Mouse (Mus musculus) spleen, adult 2 months (tissue): ENCODE data around the gene Apold1. TPM values are rescaled to one million over a fixed set of nuclear protein-coding genes. Genes with fewer than 3 reads are reported as not detected.

ENCODE experiments used
- DNase-seq, 2 experiments: peaks; one replicate each; pipeline versions ENCODE4 v3.0.0 to v3.0.0-alpha.2; 2012 to 2021; ENCODE audit warnings: low spot score in 2 of 2, low read depth in 1 of 2
- H3K27ac ChIP-seq: fragments of 200-500 bp; 2 replicates; pipeline ENCODE4 v1.5.1; 2012; ENCODE audit warnings: low read length, inconsistent platforms; ENCODE audit not compliant: insufficient read depth
- H3K27me3 ChIP-seq: fragments of 200-500 bp; 2 replicates; pipeline ENCODE4 v1.6.1; 2012; ENCODE audit warnings: mild to moderate bottlenecking, moderate library complexity, low read length, inconsistent platforms; ENCODE audit not compliant: control insufficient read depth, insufficient read depth
- H3K36me3 ChIP-seq: fragments of 200-500 bp; 2 replicates; pipeline ENCODE4 v1.6.1; 2012; ENCODE audit warnings: mild to moderate bottlenecking, low read length, inconsistent platforms; ENCODE audit not compliant: control insufficient read depth, insufficient read depth
- H3K4me1 ChIP-seq: fragments of 200-500 bp; 2 replicates; pipeline ENCODE4 v1.6.1; 2011; ENCODE audit warnings: inconsistent platforms; ENCODE audit not compliant: control insufficient read depth, insufficient read depth, insufficient read length
- H3K4me3 ChIP-seq: fragments of 200-500 bp; 2 replicates; pipeline ENCODE4 v1.5.1; 2011; ENCODE audit warnings: mild to moderate bottlenecking, inconsistent platforms; ENCODE audit not compliant: insufficient read depth, insufficient read length; ENCODE audit errors: extremely low read depth
- CTCF ChIP-seq: fragments of 200-500 bp; IDR thresholded peaks from 2 replicates; pipeline ENCODE4 v1.5.1; 2011; ENCODE audit warnings: mild to moderate bottlenecking, inconsistent platforms; ENCODE audit not compliant: insufficient read depth, insufficient read length, insufficient replicate concordance; ENCODE audit errors: extremely low read depth
- POLR2A ChIP-seq: fragments of 200-500 bp; IDR thresholded peaks from 2 replicates; pipeline ENCODE4 v1.6.1; 2011; ENCODE audit warnings: low read depth, low read length, inconsistent platforms
- WGBS: fragments of 180-500 bp; shearing (Covaris S2); methylation state at CpG from one replicate; pipeline ENCODE4 v1.1.7; 2018; 5-methylcytosine and 5-hydroxymethylcytosine counted together
- polyA plus RNA-seq: library from polyadenylated mRNA; depleted of rRNA; stranded (reverse); fragments of >200 nt; gene quantifications from 2 replicates; pipeline ENCODE4 v1.2.3, GENCODE M21; 2012

Apold1 gene
- polyA plus RNA-seq, 1 experiment, result 1.1 TPM

GRCm38 (mm10) chr6:134994985-134995384 is 13.5 kb downstream of the Apold1 start:
- no peak overlapping the region for H3K27ac ChIP-seq
- no peaks in the 10 kb centered on the region for H3K36me3 ChIP-seq
- no peaks in the 10 kb centered on the region for H3K27me3 ChIP-seq
- WGBS, result 88% methylated on average over 8 of the region's 8 CpGs
- TF ChIP-seq CTCF, result no peak
- no peak for TF ChIP-seq POLR2A
- H3K4me1 ChIP-seq, result no peaks in the 10 kb centered on the region
- H3K4me3 ChIP-seq, result no peak overlapping the region
- no peak for DNase-seq

DNA sequence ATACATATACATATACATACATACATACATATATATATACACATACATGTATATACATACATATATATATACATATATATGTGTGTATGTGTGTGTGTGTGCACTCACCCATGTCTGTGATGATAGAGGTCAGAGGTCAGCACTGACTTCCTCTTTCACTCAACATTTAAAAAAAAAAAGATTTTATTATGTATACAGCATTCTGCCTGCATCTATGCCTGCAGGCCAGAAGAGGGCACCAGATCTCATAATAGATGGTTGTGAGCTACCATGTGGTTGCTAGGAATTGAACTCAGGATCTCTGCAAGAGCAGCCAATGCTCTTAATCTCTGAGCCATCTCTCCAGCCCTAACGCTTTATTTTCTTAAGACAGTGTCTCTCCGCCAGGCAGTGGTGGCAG is 15.4 kb downstream of the Apold1 start:
- TF ChIP-seq POLR2A (no peak), CTCF (no peak)
- H3K36me3 ChIP-seq, result no peaks in the 10 kb centered on the region
- H3K27me3 ChIP-seq, result no peaks in the 10 kb centered on the region
- H3K4me1 ChIP-seq, result no peaks in the 10 kb centered on the region
- WGBS, result 96% methylated on average over 2 of the region's 2 CpGs
- DNase-seq, result no peak
- no peak overlapping the region for H3K4me3 ChIP-seq
- no peak overlapping the region for H3K27ac ChIP-seq

DNA sequence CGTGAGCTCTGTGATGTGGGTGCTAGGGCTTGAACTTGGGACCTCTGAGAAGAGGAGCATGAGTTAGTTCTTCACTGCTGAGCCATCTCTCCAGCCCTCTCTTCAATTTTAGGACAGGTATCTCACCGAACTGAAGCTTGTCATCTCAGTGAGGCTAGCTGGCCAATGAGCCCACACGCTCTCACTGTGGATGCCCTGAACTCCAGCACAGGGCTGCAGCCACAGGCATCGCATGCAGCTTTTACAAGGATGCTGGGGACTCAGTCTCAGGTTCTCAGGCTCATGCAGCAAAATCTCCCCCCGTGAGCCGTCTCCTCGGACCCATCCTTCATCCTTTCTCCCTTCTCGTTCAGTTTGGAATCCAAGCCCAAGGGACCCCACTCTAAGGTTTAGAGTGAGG is 16.6 kb downstream of the Apold1 start:
- H3K4me3 ChIP-seq, result no peak overlapping the region
- H3K4me1 ChIP-seq, result no peaks in the 10 kb centered on the region
- H3K27me3 ChIP-seq, result no peaks in the 10 kb centered on the region
- no peak for DNase-seq
- no peak for TF ChIP-seq POLR2A
- TF ChIP-seq CTCF, result no peak
- H3K36me3 ChIP-seq, result no peaks in the 10 kb centered on the region
- no peak overlapping the region for H3K27ac ChIP-seq
- 94% methylated on average over 8 of the region's 8 CpGs for WGBS

DNA sequence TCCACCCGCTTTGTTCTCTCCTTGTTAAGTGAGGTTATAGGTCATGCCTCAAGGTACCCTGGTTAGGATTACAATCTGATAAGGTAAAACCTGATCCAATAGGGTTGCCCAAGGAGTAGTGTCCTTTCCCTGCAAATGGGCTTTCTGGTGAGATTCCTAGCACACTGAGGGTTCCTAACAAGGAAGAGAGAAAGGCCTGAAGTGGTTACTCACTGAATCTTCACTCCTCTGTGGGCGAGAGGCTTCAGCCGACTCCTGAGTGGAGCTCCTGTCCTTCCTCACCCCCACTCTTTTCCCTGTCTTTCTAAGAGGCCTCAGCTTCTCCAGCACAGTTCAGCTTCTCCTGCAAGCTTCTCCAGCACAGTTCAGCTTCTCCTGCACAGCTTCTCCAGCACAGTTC is 17.3 kb downstream of the Apold1 start:
- 90% methylated on average over 3 of the region's 3 CpGs for whole genome bisulfite sequencing
- H3K27me3 ChIP-seq, result no peaks in the 10 kb centered on the region
- H3K4me3 ChIP-seq, result no peak overlapping the region
- no peaks in the 10 kb centered on the region for H3K36me3 ChIP-seq
- no peak for DNase-seq
- TF ChIP-seq POLR2A (no peak), CTCF (no peak)
- H3K27ac ChIP-seq, result no peak overlapping the region
- H3K4me1 ChIP-seq, result no peaks in the 10 kb centered on the region

DNA sequence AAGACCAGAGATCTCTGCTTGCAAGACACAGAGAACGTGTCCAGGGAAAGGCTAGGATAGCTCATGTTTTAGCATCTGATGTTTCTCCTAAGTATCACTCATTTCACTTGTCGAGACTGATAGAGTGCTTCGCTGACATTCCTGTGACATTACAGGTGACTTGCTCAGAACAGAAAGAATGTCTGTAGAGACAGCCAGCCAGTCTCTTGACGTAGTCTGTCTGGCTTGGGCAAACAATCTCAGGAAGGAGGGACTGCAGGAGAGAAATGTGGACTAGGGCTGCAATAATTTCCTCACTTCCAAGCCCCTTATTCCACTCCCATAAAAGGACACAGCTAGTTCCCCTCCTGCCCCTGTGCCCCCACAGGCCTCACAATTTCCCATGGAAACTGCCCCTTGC is 18.8 kb downstream of the Apold1 start:
- WGBS, result 86% methylated on average over 4 of the region's 4 CpGs
- TF ChIP-seq POLR2A (no peak), CTCF (no peak)
- Histone ChIP-seq H3K36me3 (no peaks in the 10 kb centered on the region), H3K27ac (no peak overlapping the region), H3K4me3 (no peak overlapping the region), H3K4me1 (no peaks in the 10 kb centered on the region), H3K27me3 (no peaks in the 10 kb centered on the region)
- DNase-seq, result no peak

DNA sequence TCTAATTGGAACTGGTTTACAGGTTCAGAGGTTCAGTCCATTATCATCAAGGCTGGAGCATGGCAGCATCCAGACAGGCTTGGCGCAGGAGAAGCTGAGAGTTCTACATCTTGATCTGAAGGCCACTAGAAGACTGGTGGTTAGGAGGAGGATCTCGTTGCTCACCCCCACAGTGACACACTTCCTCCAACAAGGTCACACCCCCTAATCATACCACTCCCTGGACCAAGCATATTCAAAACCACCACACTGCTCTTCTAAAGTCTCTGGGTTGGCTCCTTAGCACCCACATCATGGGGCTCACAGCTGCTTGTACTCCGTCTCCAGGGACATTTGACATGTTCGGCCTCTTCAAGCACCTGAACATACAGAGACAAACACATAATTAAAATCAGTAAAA is 20.5 kb downstream of the Apold1 start:
- no peak overlapping the region for H3K4me3 ChIP-seq

GRCm38 (mm10) chr6:135006372-135006771 is 24.9 kb downstream of the Apold1 start:
- no peak overlapping the region for H3K4me3 ChIP-seq
- DNase-seq, result no peak
- H3K36me3 ChIP-seq, result no peaks in the 10 kb centered on the region
- 72% methylated on average over 4 of the region's 4 CpGs for WGBS
- no peak for TF ChIP-seq POLR2A
- no peak for TF ChIP-seq CTCF
- no peaks in the 10 kb centered on the region for H3K27me3 ChIP-seq
- H3K4me1 ChIP-seq, result no peaks in the 10 kb centered on the region
- H3K27ac ChIP-seq, result no peak overlapping the region

More for the DNA sequence above, 20.5 kb downstream of the Apold1 start:
- 65% methylated on average over 4 of the region's 4 CpGs for WGBS
- H3K4me1 ChIP-seq, result no peaks in the 10 kb centered on the region
- DNase-seq, result no peak
- no peak for TF ChIP-seq POLR2A
- TF ChIP-seq CTCF, result no peak
- no peaks in the 10 kb centered on the region for H3K27me3 ChIP-seq
- no peak overlapping the region for H3K27ac ChIP-seq
- H3K36me3 ChIP-seq, result no peaks in the 10 kb centered on the region
